Mouse (Mus musculus) left cerebral cortex, postnatal 25 days (tissue): ENCODE data around the gene Rbm38. TPM values are rescaled to one million over a fixed set of nuclear protein-coding genes. Genes with fewer than 3 reads are reported as not detected.

Source experiments
- DNase-seq, 2 experiments: peaks; one replicate each; pipeline ENCODE4 v3.0.0; 2022; ENCODE audit warnings: low spot score in 2 of 2, mixed read lengths in 1 of 2
- intact Hi-C: fragments of 180-260 bp; cut with DNase I; formaldehyde crosslinking; loops from one replicate; pipeline ENCODE4 v1.15.1; 2025
- total RNA-seq, 2 experiments: library from RNA; stranded (reverse); gene quantifications; 2 replicates each; pipeline ENCODE4 v1.2.3; 2021

Gene Rbm38
- total RNA-seq, 2 experiments from 2014 or later: 2.2 to 3.4 TPM

DNA sequence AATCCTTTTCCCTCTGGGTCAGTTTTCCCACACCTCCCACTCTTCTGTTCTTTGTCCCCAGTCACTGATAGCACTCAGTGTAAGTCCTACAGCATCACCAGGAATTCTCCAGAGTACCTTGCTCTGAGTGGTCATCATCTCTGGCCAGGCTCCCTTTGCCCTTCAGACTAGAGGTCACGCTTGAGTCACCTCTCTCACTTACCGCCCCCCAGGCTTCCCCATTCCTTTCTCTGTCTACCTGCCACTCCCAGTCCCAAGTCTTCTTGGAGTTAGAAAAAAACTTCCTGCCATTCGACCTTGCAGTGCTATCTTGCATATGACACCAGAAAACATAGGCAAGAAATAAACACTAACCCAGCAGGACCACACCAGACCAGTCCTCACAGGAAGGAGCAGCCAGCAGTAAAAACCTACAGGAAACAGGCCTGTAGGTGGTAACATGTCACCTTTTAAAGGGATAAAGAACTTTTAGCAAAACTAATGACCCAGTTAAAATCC, 10.0 kb upstream of the Rbm38 start:
- intact Hi-C loops: no loop called here
- no peak for DNase-seq

DNA sequence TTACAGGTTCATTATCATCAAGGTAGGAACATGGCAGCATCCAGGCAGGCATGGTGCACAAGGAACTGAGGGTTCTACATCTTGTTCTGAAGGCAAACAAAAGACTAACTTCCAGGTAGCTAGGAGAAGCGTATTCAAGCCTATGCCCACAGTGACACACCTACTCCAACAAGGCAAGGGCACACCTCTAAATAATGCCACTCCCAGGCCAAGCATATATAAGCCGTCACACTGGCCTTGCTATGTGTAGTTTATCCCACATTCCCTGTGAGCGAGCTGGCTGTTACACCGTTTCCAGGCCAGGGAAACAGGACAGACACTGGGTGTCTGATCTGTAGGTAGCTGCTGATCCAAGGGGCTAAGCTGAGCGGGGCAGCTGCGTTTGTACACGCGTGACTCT, 8.9 kb upstream of the Rbm38 start:
- intact Hi-C loops: no loop called here
- DNase-seq: no peak

DNA sequence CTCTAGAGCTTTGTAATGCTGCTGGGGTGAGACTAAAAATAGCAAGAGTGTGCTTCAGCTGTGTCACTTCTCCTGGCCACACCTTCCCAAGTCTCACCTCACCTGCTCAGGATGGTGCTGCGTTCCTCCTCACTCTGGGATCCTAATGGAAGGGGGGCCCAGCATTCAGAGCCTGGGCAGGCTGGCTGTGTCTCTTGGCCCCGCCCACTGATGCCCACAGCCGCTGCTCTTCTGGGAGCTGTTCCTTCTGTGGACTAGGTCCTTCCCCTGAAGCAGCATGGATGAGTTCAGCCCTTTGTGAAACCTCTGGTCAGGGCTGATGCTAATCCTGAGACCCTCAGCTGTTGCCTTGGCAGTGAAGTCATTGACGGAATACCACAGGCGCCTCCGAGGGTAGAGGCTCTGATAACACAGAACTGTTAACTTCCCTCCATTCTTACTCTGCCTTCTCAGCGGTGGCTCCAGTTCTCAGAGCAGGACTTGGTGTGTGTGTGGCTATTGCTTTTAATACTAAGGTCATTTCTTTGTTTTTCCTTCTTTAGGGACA, 5.5 kb upstream of the Rbm38 start:
- intact Hi-C loops: no loop called here

DNA sequence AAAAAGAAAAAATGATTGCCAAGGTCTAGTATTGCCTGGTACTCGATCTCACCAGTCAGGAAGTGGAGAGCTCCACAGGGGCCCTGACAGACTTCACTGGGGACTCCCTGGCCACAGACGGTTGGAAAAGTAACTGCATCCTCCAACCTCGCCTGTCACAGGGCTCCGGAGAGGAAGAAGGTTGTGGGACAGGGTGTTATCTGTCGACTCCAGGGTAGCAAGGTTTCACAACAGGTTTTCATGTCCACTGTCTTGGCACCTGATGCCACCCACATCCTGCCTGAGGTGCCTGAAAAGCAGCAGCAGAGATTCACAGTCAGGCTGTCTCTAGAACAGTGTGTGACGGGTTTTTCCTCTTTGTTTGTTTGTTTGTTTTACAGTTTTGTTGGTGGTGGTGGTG, 2.4 kb upstream of the Rbm38 start:
- no peak for DNase-seq
- intact Hi-C loops: no loop called here

More for the DNA sequence above, 5.5 kb upstream of the Rbm38 start:
- no peak for DNase-seq

- intact Hi-C loops: no loop called here
- no peak for DNase-seq
These were observed 1.7 kb upstream of the Rbm38 start for GRCm38 (mm10) chr2:173018618-173019017.

DNA sequence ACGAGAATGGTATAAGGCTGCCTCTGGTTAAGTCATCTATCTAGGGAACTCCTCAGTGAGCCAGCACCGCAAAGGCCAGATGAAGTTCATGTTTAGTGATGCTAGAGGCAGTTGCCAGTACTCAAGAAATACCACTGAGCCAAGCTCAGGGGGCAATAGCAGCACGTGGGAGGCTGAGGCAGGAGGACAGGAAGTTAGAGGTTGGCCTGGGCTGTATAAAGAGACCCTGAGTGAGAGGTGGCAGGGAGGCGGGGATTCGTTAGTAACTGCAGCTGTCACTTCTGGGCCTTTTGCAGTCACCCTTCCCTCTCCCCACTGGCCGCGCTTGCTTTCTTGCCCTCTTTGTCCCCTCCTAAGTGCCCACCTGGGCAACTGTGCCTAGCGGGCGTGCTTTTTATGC, 976 bp upstream of the Rbm38 start:
- DNase-seq: no peak
- intact Hi-C loops: no loop called here

- intact Hi-C loops: loop anchor here (10.0 kb wide), 1 partner anchor 65 kb away; no protein-coding TSS in a partner anchor
These were observed 508 bp upstream of the Rbm38 start for GRCm38 (mm10) chr2:173019790-173020189.

DNA sequence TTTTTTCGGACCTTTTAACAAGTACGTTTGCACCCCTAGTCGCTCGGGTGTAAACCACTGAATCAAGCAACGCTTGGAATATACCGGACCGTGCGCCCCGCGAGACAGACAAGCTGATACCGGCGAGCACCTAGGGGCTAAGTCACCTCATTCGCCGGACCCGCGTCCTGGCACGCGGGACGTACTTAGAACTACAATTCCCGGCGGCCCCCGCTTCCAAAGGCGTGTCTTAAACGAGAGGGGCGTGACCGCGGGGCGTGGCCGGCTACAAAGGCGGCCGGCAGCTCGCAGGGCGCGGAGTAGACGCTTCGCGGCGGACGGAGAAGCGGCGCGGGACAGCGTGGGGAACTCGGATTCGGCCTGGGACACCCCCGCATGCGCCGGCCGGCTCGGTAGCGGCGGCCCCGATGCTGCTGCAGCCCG, 1.3 kb downstream of the Rbm38 start:
- intact Hi-C loops: loop anchor here (1.0 to 10.0 kb wide), 2 partner anchors 21 to 63 kb away; partner anchors contain the start of gene Rae1
- DNase-seq: peak; percentile 93 to 94

More at GRCm38 (mm10) chr2:173019790-173020189, 508 bp upstream of the Rbm38 start:
- peak; percentile 80 to 81 for DNase-seq

- intact Hi-C loops: loop anchor here (10.0 kb wide), 1 partner anchor 63 kb away; no protein-coding TSS in a partner anchor
- DNase-seq: no peak
These were observed 1.9 kb downstream of the Rbm38 start for GRCm38 (mm10) chr2:173022056-173022681.

DNA sequence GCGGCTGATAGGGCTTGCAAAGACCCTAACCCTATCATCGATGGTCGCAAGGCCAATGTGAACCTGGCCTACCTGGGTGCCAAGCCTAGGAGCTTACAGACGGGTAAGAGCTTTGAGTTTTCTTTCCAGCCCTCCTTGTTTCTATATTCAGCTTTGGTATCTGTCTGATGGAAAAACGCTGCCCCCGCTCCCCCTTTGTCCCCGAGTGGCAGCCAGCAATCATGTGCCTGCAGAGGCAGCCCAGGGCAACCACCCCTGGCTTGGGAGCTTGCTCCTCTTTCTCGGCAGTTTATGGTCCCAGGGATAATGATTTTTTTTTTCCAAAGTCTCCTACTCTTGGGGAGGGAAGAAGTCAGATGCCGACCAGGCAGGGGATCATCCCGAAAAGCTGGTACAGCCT, 2.5 kb downstream of the Rbm38 start:
- intact Hi-C loops: loop anchor here (10.0 kb wide), 1 partner anchor 62 kb away; no protein-coding TSS in a partner anchor
- no peak for DNase-seq

GRCm38 (mm10) chr2:173023371-173023851, 3.1 kb downstream of the Rbm38 start:
- intact Hi-C loops: loop anchor here (10.0 kb wide), 1 partner anchor 61 kb away; no protein-coding TSS in a partner anchor
- no peak for DNase-seq

DNA sequence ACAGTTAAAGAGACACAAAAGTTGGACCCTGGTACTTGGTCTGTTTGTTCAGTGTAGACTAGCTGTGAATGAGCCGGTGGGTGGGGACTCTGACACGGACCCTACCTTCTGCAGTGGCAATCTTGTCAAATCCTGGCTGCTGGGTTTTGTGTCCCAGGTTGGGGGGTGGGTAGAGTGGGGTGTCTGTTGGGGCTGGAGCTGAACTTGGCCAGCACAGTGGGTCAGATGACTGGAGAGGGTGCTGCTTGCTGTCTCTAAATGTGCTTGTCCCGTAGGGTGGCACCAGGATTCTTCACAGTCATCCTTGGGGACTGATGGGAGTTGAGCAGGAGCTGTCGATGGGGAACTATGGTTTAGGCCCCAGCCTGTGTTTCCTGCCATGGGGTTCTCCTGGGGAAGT, 3.7 kb downstream of the Rbm38 start:
- intact Hi-C loops: loop anchor here (10.0 kb wide), 1 partner anchor 61 kb away; no protein-coding TSS in a partner anchor
- no peak for DNase-seq

- no peak for DNase-seq
- intact Hi-C loops: loop anchor here (10.0 kb wide), 1 partner anchor 60 kb away; no protein-coding TSS in a partner anchor
These were observed 4.1 kb downstream of the Rbm38 start for GRCm38 (mm10) chr2:173024392-173024791.

DNA sequence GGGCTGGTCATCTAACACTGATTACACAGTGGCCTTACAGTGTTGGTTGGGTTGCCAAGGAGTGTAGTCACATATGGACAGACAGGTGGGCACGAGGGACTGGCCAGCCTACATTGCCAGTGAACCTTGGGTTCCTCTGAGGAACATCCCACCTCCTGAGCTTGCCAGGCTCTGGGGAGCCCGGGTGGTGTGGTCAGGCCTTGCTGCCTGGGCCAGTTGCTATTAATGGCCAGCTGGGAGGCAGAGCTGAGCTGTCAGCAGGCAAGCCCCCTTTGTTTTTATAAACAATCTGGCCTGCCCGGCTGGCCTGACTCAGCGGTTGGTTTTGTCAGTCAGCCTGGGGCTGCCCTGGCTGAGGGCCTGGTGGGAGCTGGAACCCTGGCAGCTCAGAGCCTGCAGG, 4.6 kb downstream of the Rbm38 start:
- intact Hi-C loops: loop anchor here (10.0 kb wide), 1 partner anchor 60 kb away; no protein-coding TSS in a partner anchor
- peak in 1 of 2 experiments; percentile 19 for DNase-seq

DNA sequence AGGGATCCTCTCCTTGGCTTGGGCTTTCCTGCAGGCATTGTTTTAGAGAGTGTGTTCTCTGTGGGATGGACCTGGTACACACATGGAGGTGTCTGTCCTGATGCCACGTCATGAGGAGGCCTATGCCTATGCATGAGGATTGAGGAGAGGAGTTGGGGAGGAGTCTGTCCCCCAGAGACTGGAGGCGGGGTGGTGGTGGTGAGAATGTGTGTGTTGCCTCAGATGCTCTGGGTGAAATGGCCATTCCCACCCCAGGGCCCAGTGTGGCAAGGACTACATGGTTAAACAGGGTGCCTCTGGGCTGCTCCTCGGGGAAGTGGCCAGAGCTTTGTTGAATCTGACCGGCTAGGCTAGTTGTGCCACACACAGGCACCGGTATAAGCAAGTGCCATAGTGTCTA, 6.0 kb downstream of the Rbm38 start:
- no peak for DNase-seq
- intact Hi-C loops: loop anchor here (10.0 kb wide), 1 partner anchor 59 kb away; no protein-coding TSS in a partner anchor

- intact Hi-C loops: loop anchor here (10.0 kb wide), 1 partner anchor 58 kb away; no protein-coding TSS in a partner anchor
- DNase-seq: no peak
These were observed 6.4 kb downstream of the Rbm38 start for GRCm38 (mm10) chr2:173026688-173027131.

DNA sequence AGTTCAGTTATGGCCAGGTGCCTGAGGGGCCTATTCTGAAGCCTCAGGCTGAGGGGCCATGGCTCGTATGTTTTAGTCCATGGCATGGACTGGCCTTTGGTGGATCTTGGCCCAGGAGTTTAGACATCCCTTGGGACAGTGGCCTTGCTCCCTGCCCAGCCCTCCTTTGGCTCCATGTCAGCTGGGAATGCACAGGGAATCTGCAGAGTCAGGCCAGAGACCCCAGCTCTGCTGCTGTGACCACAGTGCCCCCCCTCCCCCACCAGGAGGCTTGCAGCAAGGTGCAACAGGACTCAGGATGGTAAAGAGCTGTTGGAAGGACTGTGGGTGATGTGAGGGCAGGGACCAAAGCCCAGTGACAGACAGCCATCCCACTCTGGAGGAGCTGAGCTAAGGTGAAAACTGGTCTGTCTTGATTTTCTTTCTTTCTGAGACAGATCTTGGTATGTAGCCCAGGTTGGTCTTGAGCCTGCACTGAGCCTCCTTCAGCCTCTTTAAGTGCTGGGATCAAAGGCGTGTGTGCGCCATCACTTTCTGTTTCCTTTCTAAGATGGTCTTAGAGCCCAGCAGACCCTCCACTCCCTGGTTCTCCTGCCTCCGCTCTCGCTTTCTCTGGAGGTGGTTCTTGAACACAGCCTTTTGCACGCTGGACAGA, 7.0 kb downstream of the Rbm38 start:
- intact Hi-C loops: loop anchor here (10.0 kb wide), 1 partner anchor 58 kb away; no protein-coding TSS in a partner anchor
- DNase-seq: no peak

GRCm38 (mm10) chr2:173027824-173028495, 7.7 kb downstream of the Rbm38 start:
- no peak for DNase-seq
- intact Hi-C loops: loop anchor here (10.0 kb wide), 1 partner anchor 57 kb away; no protein-coding TSS in a partner anchor

DNA sequence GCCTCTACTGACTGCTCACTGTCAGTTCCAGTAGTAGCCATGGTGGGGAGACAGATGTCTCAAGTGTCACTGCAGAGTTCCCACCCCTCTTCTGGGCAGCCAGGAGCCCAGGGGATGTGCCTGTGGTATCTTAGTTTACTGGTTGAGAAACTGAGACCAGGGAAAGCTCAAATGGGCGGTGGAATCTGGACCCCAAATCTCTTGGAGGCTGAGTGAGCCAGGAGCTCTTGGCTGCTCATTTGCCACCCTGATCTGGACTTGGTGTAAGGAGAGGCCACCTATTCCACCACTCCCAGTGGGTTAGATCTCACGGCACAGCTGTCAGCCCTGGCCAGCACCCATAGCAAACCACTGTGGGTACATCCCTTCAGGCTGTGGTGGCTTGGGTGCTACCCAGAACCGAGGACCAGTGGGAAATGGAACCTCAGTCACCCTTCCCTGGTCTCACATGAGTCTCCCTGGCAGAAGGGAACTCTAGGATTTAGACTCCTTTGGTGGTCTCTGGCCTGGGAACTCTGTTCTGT, 8.3 kb downstream of the Rbm38 start:
- no peak for DNase-seq
- intact Hi-C loops: loop anchor here (10.0 kb wide), 1 partner anchor 56 kb away; no protein-coding TSS in a partner anchor
